Mouse (Mus musculus) cerebellum, adult 2 months (tissue): Measurements from ENCODE around the gene Iah1. TPM values are rescaled to one million over a fixed set of nuclear protein-coding genes. Genes with fewer than 3 reads are reported as not detected.

Experiments used
- DNase-seq, 2 experiments: peaks; one replicate each; pipeline ENCODE4 v3.0.0; 2021
- H3K27ac ChIP-seq: fragments of 200-500 bp; 2 replicates; pipeline ENCODE4 v1.5.1; 2012; ENCODE audit warnings: low read length, control low read depth, inconsistent platforms; ENCODE audit not compliant: insufficient read depth
- H3K27me3 ChIP-seq: fragments of 200-500 bp; 2 replicates; pipeline ENCODE4 v1.6.1; 2012; ENCODE audit warnings: inconsistent platforms, mild to moderate bottlenecking, low read length, moderate library complexity; ENCODE audit not compliant: control insufficient read depth, insufficient read depth
- H3K4me1 ChIP-seq: fragments of 200-500 bp; 2 replicates; pipeline ENCODE4 v1.6.1; 2011; ENCODE audit warnings: low read length; ENCODE audit not compliant: control insufficient read depth, insufficient read depth
- H3K4me3 ChIP-seq: fragments of 200-500 bp; replicated peaks from 2 replicates; pipeline ENCODE3; 2011; ENCODE audit warnings: mild to moderate bottlenecking, low read depth, low read length, control low read depth; ENCODE audit not compliant: insufficient read depth
- CTCF ChIP-seq: fragments of 200-500 bp; IDR thresholded peaks from 2 replicates; pipeline ENCODE4 v1.5.1; 2011; ENCODE audit warnings: low read depth, mild to moderate bottlenecking, control low read depth, low read length, moderate library complexity, borderline replicate concordance; ENCODE audit not compliant: insufficient read depth
- POLR2A ChIP-seq: fragments of 200-500 bp; IDR thresholded peaks from 2 replicates; pipeline ENCODE4 v1.6.1; 2011; ENCODE audit warnings: low read length, control low read depth, borderline replicate concordance; ENCODE audit not compliant: insufficient read depth
- WGBS: fragments of 180-500 bp; shearing (Covaris S2); methylation state at CpG from one replicate; pipeline ENCODE4 v1.1.7; 2018; 5-methylcytosine and 5-hydroxymethylcytosine counted together
- polyA plus RNA-seq: library from polyadenylated mRNA; depleted of rRNA; stranded (reverse); fragments of >200 nt; gene quantifications from 2 replicates; pipeline ENCODE4 v1.2.3, GENCODE M21; 2012

Gene Iah1
- polyA plus RNA-seq, 1 experiment, result 36.8 TPM

DNA sequence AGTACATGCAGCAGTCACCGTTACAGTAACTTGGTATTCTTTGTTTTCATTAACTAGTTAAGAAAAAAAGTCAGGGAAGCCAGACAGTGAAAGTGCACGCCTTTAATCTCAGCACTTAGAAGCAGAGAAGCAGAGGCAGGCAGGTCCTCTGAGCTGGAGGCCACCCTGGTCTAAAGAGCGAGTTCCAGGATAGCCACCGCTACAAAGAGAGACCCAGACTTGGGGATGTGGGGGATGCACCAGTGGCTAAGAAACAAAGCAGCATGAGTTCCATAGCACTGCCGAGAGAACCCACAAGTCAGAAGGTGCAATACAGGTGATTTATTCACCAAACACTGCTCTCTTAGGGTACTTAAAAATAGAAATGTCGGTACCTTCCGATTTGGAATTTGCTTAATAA, 16.8 kb downstream of the Iah1 start:
- WGBS, result 95% methylated on average over 7 of the region's 7 CpGs
- no peaks in the 10 kb centered on the region for H3K27me3 ChIP-seq
- TF ChIP-seq POLR2A, result no peak
- no peak for DNase-seq
- no peak overlapping the region for H3K4me3 ChIP-seq
- no peaks in the 10 kb centered on the region for H3K4me1 ChIP-seq
- H3K27ac ChIP-seq, result no peak overlapping the region

DNA sequence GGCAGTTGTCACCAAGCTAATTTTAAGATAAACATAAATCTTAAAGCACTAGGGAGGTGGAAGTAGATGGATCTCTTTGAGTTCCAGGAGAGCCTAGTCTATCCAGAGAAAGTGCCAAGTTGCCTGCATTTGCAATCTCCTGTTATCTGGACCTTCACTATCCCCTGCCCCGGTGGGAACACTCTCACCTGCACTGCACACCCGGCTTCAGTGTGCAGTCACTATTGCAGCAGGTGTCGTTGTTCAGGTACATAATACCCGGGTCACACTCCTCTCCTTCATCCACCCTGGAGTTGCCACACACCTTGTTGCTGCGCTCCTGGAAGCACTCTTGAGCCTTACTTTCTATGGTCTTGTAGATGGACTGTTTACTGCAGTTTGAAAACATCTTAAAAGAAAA, 17.6 kb downstream of the Iah1 start:
- Histone ChIP-seq H3K4me1 (no peaks in the 10 kb centered on the region), H3K27ac (no peak overlapping the region), H3K4me3 (no peak overlapping the region), H3K27me3 (no peaks in the 10 kb centered on the region)
- no peak for DNase-seq
- 93% methylated on average over 5 of the region's 5 CpGs for WGBS
- TF ChIP-seq CTCF, result no peak

DNA sequence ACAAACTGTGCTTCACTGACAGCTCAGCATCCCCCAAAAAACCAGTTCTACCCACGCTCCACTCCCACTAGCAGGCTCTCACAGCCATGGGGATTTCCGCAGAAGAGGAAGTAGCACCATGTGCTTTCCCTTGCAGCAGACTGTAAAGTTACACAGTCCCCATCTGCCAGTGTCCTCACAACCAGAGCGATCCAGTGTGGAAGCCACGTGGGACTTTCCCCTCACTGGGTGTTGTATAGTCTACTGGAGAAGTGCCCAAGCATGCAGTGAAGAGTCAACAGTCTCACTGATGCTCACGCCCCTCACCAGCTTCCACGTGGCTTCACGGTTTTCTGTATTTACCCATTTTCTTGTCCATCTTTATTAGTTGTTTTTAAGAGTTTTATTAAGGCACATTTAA, 19.7 kb downstream of the Iah1 start:
- H3K4me3 ChIP-seq, result no peak overlapping the region
- H3K4me1 ChIP-seq, result no peaks in the 10 kb centered on the region
- WGBS, result 65% methylated on average over 7 of the region's 7 CpGs
- no peak for DNase-seq
- H3K27ac ChIP-seq, result no peak overlapping the region
- H3K27me3 ChIP-seq, result no peaks in the 10 kb centered on the region
- TF ChIP-seq CTCF (no peak), POLR2A (no peak)

DNA sequence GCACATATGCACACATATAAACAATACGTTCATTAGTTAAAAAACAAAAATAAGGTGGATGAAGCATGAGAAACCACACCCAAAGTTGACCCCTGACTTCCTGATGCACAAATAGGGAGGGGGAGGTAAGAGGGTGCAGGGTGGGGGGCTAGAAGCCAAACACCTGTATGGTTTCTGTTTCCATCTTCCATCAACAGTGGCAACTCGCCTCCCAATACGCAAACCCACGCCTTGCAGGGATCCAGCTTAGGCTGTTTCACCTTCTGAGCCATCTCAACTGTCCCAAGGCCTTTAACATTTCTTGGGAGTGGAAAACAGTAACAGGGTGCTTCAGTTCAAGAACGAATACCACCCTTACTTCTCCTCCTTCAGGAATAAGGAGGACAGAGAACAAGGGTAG, 21.0 kb downstream of the Iah1 start:
- H3K27me3 ChIP-seq, result no peaks in the 10 kb centered on the region
- no peak overlapping the region for H3K27ac ChIP-seq
- no peak overlapping the region for H3K4me3 ChIP-seq
- TF ChIP-seq POLR2A, result no peak
- TF ChIP-seq CTCF, result no peak
- no peaks in the 10 kb centered on the region for H3K4me1 ChIP-seq
- WGBS, result 97% methylated on average over 5 of the region's 5 CpGs
- DNase-seq, result no peak

DNA sequence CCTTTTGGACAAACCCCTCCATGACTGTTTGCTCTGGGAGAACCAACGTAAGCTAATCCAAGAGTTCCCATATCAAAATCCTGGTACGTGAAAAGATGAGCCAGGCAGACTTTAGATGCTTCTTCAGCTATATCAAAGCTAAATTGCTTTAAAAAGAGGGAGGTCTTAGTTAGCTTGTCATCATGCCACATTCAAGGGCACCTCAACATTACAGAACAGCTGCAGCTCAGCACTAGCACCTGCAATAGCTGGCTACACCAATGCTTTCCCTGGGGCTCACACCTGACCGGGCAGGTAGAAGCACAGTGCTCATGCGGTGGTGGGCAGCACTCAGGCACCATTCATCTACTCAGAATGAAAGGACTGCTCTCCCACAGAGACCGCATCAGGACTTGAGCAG, 24.5 kb downstream of the Iah1 start:
- no peak for TF ChIP-seq POLR2A
- TF ChIP-seq CTCF, result no peak
- H3K4me3 ChIP-seq, result no peak overlapping the region
- no peak for DNase-seq
- H3K27me3 ChIP-seq, result no peaks in the 10 kb centered on the region
- no peaks in the 10 kb centered on the region for H3K4me1 ChIP-seq
- 94% methylated on average over 5 of the region's 5 CpGs for WGBS
- no peak overlapping the region for H3K27ac ChIP-seq

DNA sequence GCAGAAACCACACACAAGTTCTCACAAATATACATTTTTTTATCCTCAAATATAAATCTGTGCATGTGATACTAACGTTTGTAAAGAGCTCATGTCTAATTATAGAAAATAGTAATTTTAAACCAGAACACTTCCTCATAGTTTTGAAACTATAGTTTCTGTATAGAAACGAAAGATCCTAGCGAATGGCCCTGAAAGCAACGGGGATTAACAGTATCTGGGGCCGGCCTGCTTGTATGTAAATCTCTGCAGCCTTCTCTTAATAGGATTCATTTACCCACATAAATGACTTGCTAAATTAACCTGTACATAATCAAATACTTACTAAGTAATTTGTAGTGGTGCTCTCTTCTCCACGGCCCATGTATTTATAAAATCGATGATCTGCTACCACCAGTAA, 30.8 kb downstream of the Iah1 start:
- H3K4me1 ChIP-seq, result no peaks in the 10 kb centered on the region
- no peaks in the 10 kb centered on the region for H3K27me3 ChIP-seq
- no peak for DNase-seq
- H3K4me3 ChIP-seq, result no peak overlapping the region
- whole genome bisulfite sequencing, result 92% methylated on average over 7 of the region's 7 CpGs
- TF ChIP-seq CTCF (no peak), POLR2A (no peak)
- H3K27ac ChIP-seq, result no peak overlapping the region

DNA sequence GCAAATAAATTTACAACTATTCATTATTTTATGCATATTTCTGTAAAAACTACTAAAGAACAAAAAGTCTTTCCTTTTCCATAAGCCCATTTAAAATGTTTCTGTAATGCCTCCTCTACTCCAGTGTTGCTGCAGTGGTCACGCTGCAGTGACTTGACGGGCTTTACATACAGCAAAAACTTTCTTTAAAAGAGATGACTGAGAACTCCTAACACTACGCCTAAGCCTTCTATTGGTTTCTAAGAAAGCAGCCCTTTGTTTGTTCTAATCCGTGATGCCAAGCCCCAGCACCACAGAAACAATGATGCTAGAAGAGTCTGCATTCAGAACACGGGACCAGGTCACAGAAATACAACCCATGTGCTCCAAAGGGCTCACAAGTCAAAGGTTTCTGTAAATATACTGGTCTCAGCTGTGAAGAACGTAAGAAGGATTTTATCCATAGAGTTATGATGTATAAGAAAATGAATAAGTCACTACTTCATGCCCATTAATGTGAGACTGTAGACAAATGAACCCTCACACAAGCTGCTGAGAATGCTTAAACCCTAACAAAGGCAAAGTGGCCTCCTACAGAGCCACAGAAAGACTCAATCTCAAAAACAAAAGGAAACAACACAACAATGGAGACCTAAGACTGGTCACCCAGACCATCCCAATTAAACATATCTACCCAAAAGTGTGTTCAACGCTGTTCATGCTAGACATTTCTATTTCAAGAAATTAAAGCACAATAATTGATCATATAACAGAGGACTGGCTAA, 34.1 kb downstream of the Iah1 start:
- TF ChIP-seq POLR2A (no peak), CTCF (no peak)
- no peak for DNase-seq
- WGBS, result 37% methylated on average over 7 of the region's 7 CpGs

DNA sequence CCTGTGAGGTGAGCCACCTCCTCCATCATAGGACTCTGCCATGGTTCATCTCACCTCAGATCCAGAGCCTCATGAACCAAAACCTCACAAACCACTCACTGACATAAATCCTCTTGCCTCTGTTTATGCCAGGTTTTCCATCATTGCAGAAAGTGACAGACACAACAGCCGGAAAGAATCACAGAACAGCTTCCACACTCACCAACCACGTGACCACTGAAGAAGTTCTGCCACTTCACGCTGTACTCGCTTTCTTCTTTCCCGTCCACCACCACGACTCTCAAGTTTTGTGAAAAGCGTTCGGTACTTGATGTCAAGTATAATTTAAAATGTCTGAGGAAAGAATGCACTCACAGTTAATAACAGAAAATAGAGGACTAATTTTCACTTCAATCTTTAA, 37.5 kb downstream of the Iah1 start:
- DNase-seq, result no peak
- no peak for TF ChIP-seq POLR2A
- TF ChIP-seq CTCF, result no peak
- no peaks in the 10 kb centered on the region for H3K27me3 ChIP-seq
- H3K4me3 ChIP-seq, result no peak overlapping the region
- no peaks in the 10 kb centered on the region for H3K4me1 ChIP-seq
- 97% methylated on average over 8 of the region's 8 CpGs for WGBS
- no peak overlapping the region for H3K27ac ChIP-seq

More for the DNA sequence above, 34.1 kb downstream of the Iah1 start:
- H3K27me3 ChIP-seq, result no peaks in the 10 kb centered on the region
- no peak overlapping the region for H3K27ac ChIP-seq
- H3K4me1 ChIP-seq, result no peaks in the 10 kb centered on the region
- no peak overlapping the region for H3K4me3 ChIP-seq
